Mouse (Mus musculus): ENCODE data around the gene Tpx2.

The Tpx2 gene

GRCm38 (mm10) chr2:152878239-152878638, 30.5 kb downstream of the Tpx2 start:
- no peak for DNase-seq

- DNase-seq: no peak
These were observed 33.1 kb downstream of the Tpx2 start for GRCm38 (mm10) chr2:152880898-152881297.

- no peak for DNase-seq
These were observed 36.4 kb downstream of the Tpx2 start for GRCm38 (mm10) chr2:152884101-152884645.

GRCm38 (mm10) chr2:152887230-152887629, 39.5 kb downstream of the Tpx2 start:
- DNase-seq: no peak

GRCm38 (mm10) chr2:152888774-152889173, 41.0 kb downstream of the Tpx2 start:
- DNase-seq: no peak

- peak; percentile 28 to 49 for DNase-seq
These were observed 48.1 kb downstream of the Tpx2 start for GRCm38 (mm10) chr2:152895834-152896233.

GRCm38 (mm10) chr2:152896926-152897325, 49.2 kb downstream of the Tpx2 start:
- no peak for DNase-seq

- no peak for DNase-seq
These were observed 51.2 kb downstream of the Tpx2 start for GRCm38 (mm10) chr2:152899011-152899410.

- no peak for DNase-seq
These were observed 53.5 kb downstream of the Tpx2 start for GRCm38 (mm10) chr2:152901296-152901695.

- no peak for DNase-seq
These were observed 54.9 kb downstream of the Tpx2 start for GRCm38 (mm10) chr2:152902658-152903057.

- DNase-seq: no peak
These were observed 55.8 kb downstream of the Tpx2 start for GRCm38 (mm10) chr2:152903586-152903985.

GRCm38 (mm10) chr2:152904127-152904643, 56.4 kb downstream of the Tpx2 start:
- DNase-seq: no peak

GRCm38 (mm10) chr2:152905036-152905829, 57.5 kb downstream of the Tpx2 start:
- peak in 1 of 2 experiments; percentile 28 for DNase-seq

- DNase-seq: no peak
These were observed 58.7 kb downstream of the Tpx2 start for GRCm38 (mm10) chr2:152906274-152907037.

GRCm38 (mm10) chr2:152907114-152907943, 59.6 kb downstream of the Tpx2 start:
- no peak for DNase-seq

- DNase-seq: no peak
These were observed 62.1 kb downstream of the Tpx2 start for GRCm38 (mm10) chr2:152909848-152910247.

- no peak for DNase-seq
These were observed 63.3 kb downstream of the Tpx2 start, which contains the start of gene Mylk2 for GRCm38 (mm10) chr2:152911031-152911430. TSS of gene Mylk2 (plus strand) at chr2:152911352.

- DNase-seq: no peak
These were observed 63.7 kb downstream of the Tpx2 start for GRCm38 (mm10) chr2:152911432-152911831.

GRCm38 (mm10) chr2:152913471-152913870, 65.7 kb downstream of the Tpx2 start:
- no peak for DNase-seq

- peak; percentile 65 to 85 for DNase-seq
These were observed 66.8 kb downstream of the Tpx2 start for GRCm38 (mm10) chr2:152914310-152915120.

GRCm38 (mm10) chr2:152915453-152915852, 67.7 kb downstream of the Tpx2 start:
- DNase-seq: no peak

GRCm38 (mm10) chr2:152916111-152916510, 68.3 kb downstream of the Tpx2 start:
- no peak for DNase-seq
